ENCODE assay signal across 21 mouse cellular contexts in the genomic region with DNA sequence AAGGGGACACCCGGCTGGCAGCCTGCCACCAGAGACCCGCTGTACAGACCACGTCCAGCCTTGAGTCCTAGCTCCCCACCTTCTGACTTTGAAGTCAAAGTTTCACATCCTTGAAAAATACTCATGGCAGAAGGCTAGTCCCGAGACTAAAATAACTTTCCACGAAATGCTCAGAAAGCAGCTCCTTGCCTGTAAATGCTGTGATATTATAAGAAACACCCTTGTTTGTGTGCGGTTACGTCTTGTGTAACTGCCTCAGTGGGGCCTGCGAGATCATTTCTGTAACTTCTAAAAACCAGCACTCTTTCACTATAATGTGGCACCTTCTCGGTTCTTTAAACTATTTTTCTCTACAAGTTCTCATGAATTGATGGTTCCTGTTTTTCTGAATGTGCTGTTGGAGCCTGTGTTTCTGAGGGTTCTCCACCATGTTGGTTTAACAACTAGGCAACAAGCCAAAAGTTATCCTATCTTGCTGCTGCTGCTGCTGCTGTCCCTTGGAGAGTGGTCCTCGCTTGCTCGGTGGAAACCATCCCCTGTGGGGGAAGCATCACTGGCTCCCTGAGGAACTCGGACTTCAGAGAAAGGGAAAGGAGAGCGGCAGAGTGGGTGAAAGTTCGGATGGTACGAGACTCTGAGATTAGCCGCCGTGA.
DNase-seq lines count a peak whose midpoint lies in the region; ATAC-seq and TF ChIP-seq lines count a peak whose summit lies in the region.
"Had no signal": no experiment of that assay in that cellular context is flagged by ENCODE, and none has a peak within 500 bp of the region (broad histone marks: within the 10 kb centered on the region; RNA-seq: fewer than 3 reads in every experiment).

No protein-coding gene starts in this region.

- no peak for TF ChIP-seq CTCF in bone marrow, adult 2 months (IDR thresholded peaks at IDR 0.05; ENCODE audit: control insufficient read depth, insufficient read depth, low read length)

- TF ChIP-seq POLR2A in bone marrow, adult 2 months (IDR thresholded peaks at IDR 0.05; ENCODE audit: borderline replicate concordance, control insufficient read depth, low read depth, low read length), result no peak

- peak overlapping the region; percentile 2; the same call in 1 of the 2 replicates for H3K27ac ChIP-seq in limb, embryonic 13.5 days
- no peak overlapping the region for H3K27ac ChIP-seq in limb, embryonic 10.5 days
- H3K27ac ChIP-seq in bone marrow, adult 2 months (ENCODE audit: control insufficient read depth, insufficient read depth, low read depth, low read length, poor library complexity), result peak overlapping the region; percentile 40
- H3K27ac ChIP-seq in kidney, embryonic 16.5 days (ENCODE audit: low read length), result no peak overlapping the region
- H3K27ac ChIP-seq: embryonic facial prominence, embryonic 13.5 days; forebrain, embryonic 13.5 days; gastrocnemius, adult 2 months; heart, embryonic 10.5 days; heart, embryonic 15.5 days; hindbrain, embryonic 14.5 days had no signal

- no peaks in the 10 kb centered on the region for H3K9me3 ChIP-seq in limb, embryonic 13.5 days
- no peaks in the 10 kb centered on the region for H3K9me3 ChIP-seq in limb, embryonic 10.5 days (replicated peaks)
- no peaks in the 10 kb centered on the region for H3K9me3 ChIP-seq in kidney, embryonic 16.5 days (ENCODE audit: low read length)
- H3K9me3 ChIP-seq: embryonic facial prominence, embryonic 13.5 days; forebrain, embryonic 13.5 days; heart, embryonic 10.5 days; heart, embryonic 15.5 days had no signal

- 66% methylated on average over 17 of the region's 17 CpGs for WGBS in limb, embryonic 13.5 days
- WGBS in limb, embryonic 10.5 days, result 83% methylated on average over 17 of the region's 17 CpGs
- WGBS in bone marrow, adult 2 months, result 44% methylated on average over 17 of the region's 17 CpGs
- 75% methylated on average over 17 of the region's 17 CpGs for WGBS in kidney, embryonic 16.5 days

- no peak for DNase-seq in limb, embryonic 10.5 days (ENCODE audit: low spot score)
- peak; percentile 72 for DNase-seq in induced T-regulatory cell, adult 2 months (ENCODE audit: low read depth)
- DNase-seq in ovary, postnatal 14 days (ENCODE audit: low spot score), result no peak
- no peak for DNase-seq in cerebellum, adult 9-11 months
- DNase-seq: adrenal gland, postnatal 14 days; cerebellum, adult 2 months; cerebellum, postnatal 25 days; forebrain, postnatal 0 days; gastrocnemius, adult 2 months; gastrocnemius, postnatal 25 days; heart, adult 18-20 months; heart, postnatal 14 days had no signal

- no peak overlapping the region for H3K9ac ChIP-seq in limb, embryonic 13.5 days
- no peak overlapping the region for H3K9ac ChIP-seq in kidney, embryonic 16.5 days (replicated peaks; ENCODE audit: low read length)
- H3K9ac ChIP-seq: embryonic facial prominence, embryonic 13.5 days; forebrain, embryonic 13.5 days; forebrain, postnatal 0 days; heart, embryonic 15.5 days; hindbrain, embryonic 14.5 days had no signal

- no peak overlapping the region for H3K4me3 ChIP-seq in limb, embryonic 13.5 days
- H3K4me3 ChIP-seq in limb, embryonic 10.5 days, result no peak overlapping the region
- no peak overlapping the region for H3K4me3 ChIP-seq in bone marrow, adult 2 months (replicated peaks; ENCODE audit: control insufficient read depth, low read depth, low read length)
- no peak overlapping the region for H3K4me3 ChIP-seq in kidney, embryonic 16.5 days (ENCODE audit: low read length)
- H3K4me3 ChIP-seq: embryonic facial prominence, embryonic 13.5 days; forebrain, embryonic 13.5 days; gastrocnemius, adult 2 months; heart, embryonic 10.5 days; heart, embryonic 15.5 days had no signal

- no peak overlapping the region for H3K4me2 ChIP-seq in limb, embryonic 13.5 days (replicated peaks)
- no peak overlapping the region for H3K4me2 ChIP-seq in kidney, embryonic 16.5 days (replicated peaks; ENCODE audit: low read depth, low read length)
- H3K4me2 ChIP-seq: embryonic facial prominence, embryonic 13.5 days; forebrain, embryonic 13.5 days; heart, embryonic 15.5 days; hindbrain, embryonic 14.5 days had no signal

- H3K36me3 ChIP-seq in limb, embryonic 13.5 days, result no peaks in the 10 kb centered on the region
- H3K36me3 ChIP-seq in limb, embryonic 10.5 days, result no peaks in the 10 kb centered on the region
- H3K36me3 ChIP-seq in kidney, embryonic 16.5 days (ENCODE audit: insufficient read depth, low read length), result no peaks in the 10 kb centered on the region
- H3K36me3 ChIP-seq: embryonic facial prominence, embryonic 13.5 days; heart, embryonic 10.5 days; heart, embryonic 15.5 days had no signal

- peaks cover 33% of the 10 kb centered on the region for H3K4me1 ChIP-seq in limb, embryonic 13.5 days
- peaks cover 18% of the 10 kb centered on the region for H3K4me1 ChIP-seq in limb, embryonic 10.5 days
- peaks cover 9% of the 10 kb centered on the region; the same call in 1 of the 2 replicates for H3K4me1 ChIP-seq in bone marrow, adult 2 months (ENCODE audit: control insufficient read depth, insufficient read depth, low read length)
- H3K4me1 ChIP-seq in kidney, embryonic 16.5 days (ENCODE audit: insufficient read depth, low read length), result peaks cover 11% of the 10 kb centered on the region; the same call in 1 of the 2 replicates
- H3K4me1 ChIP-seq: embryonic facial prominence, embryonic 13.5 days; forebrain, embryonic 13.5 days had no signal

- no peak for ATAC-seq in limb, embryonic 13.5 days (ENCODE audit: low FRiP score, low read depth)
- no peak for ATAC-seq in kidney, embryonic 16.5 days (ENCODE audit: low FRiP score, low TSS enrichment)
- ATAC-seq: forebrain, embryonic 13.5 days; intestine, embryonic 16.5 days had no signal

- H3K27me3 ChIP-seq in limb, embryonic 13.5 days, result no peaks in the 10 kb centered on the region
- no peaks in the 10 kb centered on the region for H3K27me3 ChIP-seq in limb, embryonic 10.5 days (ENCODE audit: low read depth, poor library complexity, severe bottlenecking)
- H3K27me3 ChIP-seq in kidney, embryonic 16.5 days (ENCODE audit: insufficient read depth, low read length), result no peaks in the 10 kb centered on the region
- H3K27me3 ChIP-seq: embryonic facial prominence, embryonic 13.5 days; forebrain, embryonic 13.5 days; heart, embryonic 15.5 days had no signal

Comparison
In these comparisons a context has a peak if more than half of its experiments do, and no peak if none do; other contexts are left out.
1. H3K27ac ChIP-seq: peak in limb, embryonic 13.5 days (single experiment) and bone marrow, adult 2 months (single experiment); none in limb, embryonic 10.5 days (single experiment) and kidney, embryonic 16.5 days (single experiment).